Mouse (Mus musculus) megakaryocyte-erythroid progenitor cell, adult 5-6 weeks (primary cell): Measurements from ENCODE around the gene 4921517D22Rik. TPM values are rescaled to one million over a fixed set of nuclear protein-coding genes. Genes with fewer than 3 reads are reported as not detected.

ENCODE experiments used
- ATAC-seq: replicated peaks from 2 replicates; pipeline ENCODE4 v1.8.0; 2016; ENCODE audit warnings: mild to moderate bottlenecking, inconsistent platforms; ENCODE audit not compliant: severe bottlenecking, poor library complexity, low FRiP score, low TSS enrichment
- total RNA-seq, 2 experiments: library from RNA; stranded (forward) in 1 of 2; stranded (reverse) in 1 of 2; fragments of 200-1000, 215-1000 nt in 1 of 2; fragments of >200 nt in 1 of 2; fragmentation: Nextera tagmentation in 1 of 2; gene quantifications; 2 replicates each; pipeline ENCODE4 v1.2.3; 2014 to 2017

The 4921517D22Rik gene
- total RNA-seq, 2 experiments from 2014 or later: not detected

DNA sequence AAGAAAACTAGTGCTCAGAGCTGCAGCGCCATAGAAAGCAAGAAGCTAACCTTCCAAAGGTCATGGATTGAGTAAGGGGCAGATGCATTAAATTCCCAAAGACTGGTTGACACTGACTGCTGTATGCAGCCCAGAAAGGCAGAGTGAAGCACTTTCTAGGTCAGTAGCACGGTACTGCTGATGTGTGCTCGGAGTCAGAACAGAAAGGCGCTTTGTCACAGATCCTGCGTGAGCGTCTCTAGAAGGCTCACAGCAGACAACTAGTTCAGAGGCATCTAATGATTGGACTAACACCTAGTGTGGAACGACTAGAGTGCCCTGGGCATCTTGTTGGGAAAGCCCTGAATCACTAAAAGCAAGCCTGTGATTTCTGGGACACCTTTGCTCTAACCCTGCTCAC is 56.1 kb downstream of the 4921517D22Rik start:
- no peak for ATAC-seq

Other genes starting within 250 kb of the 4921517D22Rik start
- gene Agtpbp1, start 108.9 kb downstream of the 4921517D22Rik start, total RNA-seq (2014; fragmentation: Nextera tagmentation): 49.2 and 59.4 TPM in 2 replicates
- 67.9 and 69.6 TPM in 2 replicates for gene Agtpbp1, start 108.9 kb downstream of the 4921517D22Rik start, total RNA-seq (2017)
- gene Naa35, start 108.8 kb downstream of the 4921517D22Rik start, total RNA-seq (2014; fragmentation: Nextera tagmentation): 76.9 and 107 TPM in 2 replicates
- gene Naa35, start 108.8 kb downstream of the 4921517D22Rik start, total RNA-seq (2017): 38.5 and 58.0 TPM in 2 replicates
- 69.6 and 76.7 TPM in 2 replicates for gene Golm1, start 18.3 kb downstream of the 4921517D22Rik start, total RNA-seq (2014; fragmentation: Nextera tagmentation)
- gene Golm1, start 18.3 kb downstream of the 4921517D22Rik start, total RNA-seq (2017): 101 and 137 TPM in 2 replicates
- 0.28 TPM in 1 of 2 replicates, not detected in the other for gene Spata31d1a, start 16.2 kb upstream of the 4921517D22Rik start, total RNA-seq (2014; fragmentation: Nextera tagmentation)
- not detected in 2 replicates for gene Spata31d1a, start 16.2 kb upstream of the 4921517D22Rik start, total RNA-seq (2017)
- not detected in 2 replicates for gene Spata31d1b, start 18.2 kb upstream of the 4921517D22Rik start, total RNA-seq (2014; fragmentation: Nextera tagmentation)
- not detected in 2 replicates for gene Spata31d1b, start 18.2 kb upstream of the 4921517D22Rik start, total RNA-seq (2017)
- not detected in 2 replicates for gene Spata31d1d, start 37.6 kb upstream of the 4921517D22Rik start, total RNA-seq (2014; fragmentation: Nextera tagmentation)
- gene Spata31d1d, start 37.6 kb upstream of the 4921517D22Rik start, total RNA-seq (2017): 0.42 TPM in 1 of 2 replicates, not detected in the other
- gene 1700014D04Rik, start 52.6 kb upstream of the 4921517D22Rik start, total RNA-seq (2014; fragmentation: Nextera tagmentation): not detected in 2 replicates
- gene 1700014D04Rik, start 52.6 kb upstream of the 4921517D22Rik start, total RNA-seq (2017): 0.19 and 0.38 TPM in 2 replicates
- 160 and 164 TPM in 2 replicates for gene Isca1, start 75.7 kb upstream of the 4921517D22Rik start, total RNA-seq (2014; fragmentation: Nextera tagmentation)
- 73.3 and 92.6 TPM in 2 replicates for gene Isca1, start 75.7 kb upstream of the 4921517D22Rik start, total RNA-seq (2017)
- gene Gm49354, start 88.1 kb upstream of the 4921517D22Rik start, total RNA-seq (2014; fragmentation: Nextera tagmentation): not detected in 2 replicates
- gene Gm49354, start 88.1 kb upstream of the 4921517D22Rik start, total RNA-seq (2017): not detected in 2 replicates
- 169 and 191 TPM in 2 replicates for gene Tut7, start 129.0 kb upstream of the 4921517D22Rik start, total RNA-seq (2014; fragmentation: Nextera tagmentation)
- 249 and 329 TPM in 2 replicates for gene Tut7, start 129.0 kb upstream of the 4921517D22Rik start, total RNA-seq (2017)